Mouse (Mus musculus): ENCODE results near the gene Rbfox3.

DNA sequence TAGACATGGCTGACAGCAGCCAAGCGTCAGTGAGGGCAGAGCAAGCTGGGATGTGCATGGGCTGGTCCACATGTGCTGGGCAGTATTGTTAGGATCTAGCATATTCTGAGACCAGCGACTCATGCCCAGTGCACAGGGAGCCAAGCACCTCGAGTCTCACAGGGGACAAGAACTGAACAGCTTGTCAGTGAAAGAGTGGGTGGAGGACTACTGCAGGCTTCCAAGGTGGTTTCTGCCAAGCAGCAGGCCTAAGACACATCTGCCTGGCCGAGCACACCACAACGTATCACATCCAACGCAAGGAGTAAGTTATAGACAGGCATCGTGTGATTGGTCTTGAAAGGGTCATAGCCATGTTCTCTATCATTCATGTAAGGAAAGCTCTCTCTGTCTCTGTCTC lies 235.0 kb downstream of the Rbfox3 start:
- TF ChIP-seq POLR2A (IDR thresholded peaks at IDR 0.05; ENCODE audit: extremely low read depth, insufficient read depth, low read length) (no peak), CTCF (IDR thresholded peaks at IDR 0.05; ENCODE audit: extremely low read depth, insufficient read depth, low read length) (no peak)
